Mouse (Mus musculus): ENCODE results near the gene Cenpe. TPM values are rescaled to one million over a fixed set of nuclear protein-coding genes. Genes with fewer than 3 reads are reported as not detected.
A peak's percentile ranks its signal among the peaks of the same experiment; 100 is the strongest.

The Cenpe gene
- total and polyA plus RNA-seq, 2 experiments from 2014 or later: 2.4 to 5.5 TPM

- Histone ChIP-seq H3K4me1 (ENCODE audit: control insufficient read depth, insufficient read depth) (no peaks in the 10 kb centered on the region), H3K36me3 (replicated peaks; ENCODE audit: control insufficient read depth, insufficient read depth, low read length) (peaks cover 77% of the 10 kb centered on the region), H3K4me3 (ENCODE audit: low read depth, low read length) (no peak overlapping the region), H3K4me2 (ENCODE audit: low read depth, low read length) (no peak overlapping the region), H3K27me3 (ENCODE audit: control insufficient read depth, insufficient read depth, low read length) (no peaks in the 10 kb centered on the region), H3K27ac (ENCODE audit: low read depth) (no peak overlapping the region), H3K9ac (replicated peaks; ENCODE audit: low read depth, low read length) (no peak overlapping the region), H3K9me3 (replicated peaks; ENCODE audit: control insufficient read depth, low read length) (no peaks in the 10 kb centered on the region)
- TF ChIP-seq EP300 (IDR thresholded peaks at IDR 0.05; ENCODE audit: low read depth): no peak
- no peak for TF ChIP-seq CTCF (IDR thresholded peaks at IDR 0.05; ENCODE audit: low read depth)
- ATAC-seq (ENCODE audit: insufficient read depth, low read depth) (no peak), DNase-seq (ENCODE audit: low spot score) (no peak)
- WGBS: 85% methylated on average over 10 of the region's 10 CpGs
Observed at GRCm38 (mm10) chr3:135269391-135269990, 57.2 kb downstream of the Cenpe start.

- TF ChIP-seq EP300 (IDR thresholded peaks at IDR 0.05; ENCODE audit: low read depth) (no peak), CTCF (IDR thresholded peaks at IDR 0.05; ENCODE audit: low read depth) (no peak)
- Histone ChIP-seq H3K9me3 (replicated peaks; ENCODE audit: control insufficient read depth, low read length) (no peaks in the 10 kb centered on the region), H3K4me1 (ENCODE audit: control insufficient read depth, insufficient read depth) (no peaks in the 10 kb centered on the region), H3K4me3 (ENCODE audit: low read depth, low read length) (no peak overlapping the region), H3K27me3 (ENCODE audit: control insufficient read depth, insufficient read depth, low read length) (no peaks in the 10 kb centered on the region), H3K27ac (ENCODE audit: low read depth) (no peak overlapping the region), H3K36me3 (replicated peaks; ENCODE audit: control insufficient read depth, insufficient read depth, low read length) (peaks cover 54% of the 10 kb centered on the region), H3K9ac (replicated peaks; ENCODE audit: low read depth, low read length) (no peak overlapping the region), H3K4me2 (ENCODE audit: low read depth, low read length) (no peak overlapping the region)
- DNase-seq (ENCODE audit: low spot score) (no peak), ATAC-seq (ENCODE audit: insufficient read depth, low read depth) (no peak)
- 71% methylated on average over 12 of the region's 12 CpGs for WGBS
Observed at GRCm38 (mm10) chr3:135272627-135273026, 60.3 kb downstream of the Cenpe start.

- no peak overlapping the region for H3K4me2 ChIP-seq (ENCODE audit: low read depth, low read length)
- no peak overlapping the region for H3K9ac ChIP-seq (replicated peaks; ENCODE audit: low read depth, low read length)
- H3K4me3 ChIP-seq (ENCODE audit: low read depth, low read length): no peak overlapping the region
- DNase-seq (ENCODE audit: low spot score): no peak
- no peak overlapping the region for H3K27ac ChIP-seq (ENCODE audit: low read depth)
- H3K9me3 ChIP-seq (replicated peaks; ENCODE audit: control insufficient read depth, low read length): no peaks in the 10 kb centered on the region
- ATAC-seq (ENCODE audit: insufficient read depth, low read depth): no peak
- H3K4me1 ChIP-seq (ENCODE audit: control insufficient read depth, insufficient read depth): no peaks in the 10 kb centered on the region
- no peak for TF ChIP-seq CTCF (IDR thresholded peaks at IDR 0.05; ENCODE audit: low read depth)
- no peak for TF ChIP-seq EP300 (IDR thresholded peaks at IDR 0.05; ENCODE audit: low read depth)
- 87% methylated on average over 13 of the region's 13 CpGs for WGBS
- H3K36me3 ChIP-seq (replicated peaks; ENCODE audit: control insufficient read depth, insufficient read depth, low read length): peaks cover 51% of the 10 kb centered on the region
- no peaks in the 10 kb centered on the region for H3K27me3 ChIP-seq (ENCODE audit: control insufficient read depth, insufficient read depth, low read length)
Observed at GRCm38 (mm10) chr3:135273047-135273446, 60.7 kb downstream of the Cenpe start.

DNA sequence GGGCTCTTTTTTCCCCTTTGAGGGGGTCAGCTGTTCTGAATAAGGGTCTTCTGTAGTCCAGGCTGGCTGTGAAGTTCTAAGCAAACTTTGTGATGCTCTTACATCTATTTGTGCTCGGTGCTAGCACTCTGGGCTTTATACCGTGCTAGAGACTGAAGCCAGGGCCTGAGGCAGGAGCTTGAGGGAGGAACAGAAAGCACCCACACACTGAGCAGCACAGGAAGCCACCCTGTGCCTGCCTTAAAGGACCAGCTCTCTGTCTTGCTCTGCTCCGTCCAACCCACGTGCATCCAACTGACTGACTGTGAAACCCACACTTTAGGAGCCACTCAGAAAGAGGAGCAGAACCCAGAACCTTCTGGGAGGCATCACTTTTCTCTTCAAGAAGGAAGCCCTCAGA lies 67.8 kb downstream of the Cenpe start:
- no peak overlapping the region for H3K4me3 ChIP-seq (ENCODE audit: low read depth, low read length)
- H3K4me2 ChIP-seq (ENCODE audit: low read depth, low read length): no peak overlapping the region
- H3K27ac ChIP-seq (ENCODE audit: low read depth): no peak overlapping the region
- H3K4me1 ChIP-seq (ENCODE audit: control insufficient read depth, insufficient read depth): no peaks in the 10 kb centered on the region
- no peak for DNase-seq (ENCODE audit: low spot score)
- no peaks in the 10 kb centered on the region for H3K27me3 ChIP-seq (ENCODE audit: control insufficient read depth, insufficient read depth, low read length)
- no peaks in the 10 kb centered on the region for H3K9me3 ChIP-seq (replicated peaks; ENCODE audit: control insufficient read depth, low read length)
- H3K36me3 ChIP-seq (replicated peaks; ENCODE audit: control insufficient read depth, insufficient read depth, low read length): no peaks in the 10 kb centered on the region
- WGBS: 68% methylated on average over 4 of the region's 4 CpGs
- TF ChIP-seq CTCF (IDR thresholded peaks at IDR 0.05; ENCODE audit: low read depth): no peak
- TF ChIP-seq EP300 (IDR thresholded peaks at IDR 0.05; ENCODE audit: low read depth): no peak
- 0 out of 2 replicates have a peak overlapping the region, but pooled peaks have one; percentile 3 for H3K9ac ChIP-seq (replicated peaks; ENCODE audit: low read depth, low read length)
- ATAC-seq (ENCODE audit: insufficient read depth, low read depth): no peak

DNA sequence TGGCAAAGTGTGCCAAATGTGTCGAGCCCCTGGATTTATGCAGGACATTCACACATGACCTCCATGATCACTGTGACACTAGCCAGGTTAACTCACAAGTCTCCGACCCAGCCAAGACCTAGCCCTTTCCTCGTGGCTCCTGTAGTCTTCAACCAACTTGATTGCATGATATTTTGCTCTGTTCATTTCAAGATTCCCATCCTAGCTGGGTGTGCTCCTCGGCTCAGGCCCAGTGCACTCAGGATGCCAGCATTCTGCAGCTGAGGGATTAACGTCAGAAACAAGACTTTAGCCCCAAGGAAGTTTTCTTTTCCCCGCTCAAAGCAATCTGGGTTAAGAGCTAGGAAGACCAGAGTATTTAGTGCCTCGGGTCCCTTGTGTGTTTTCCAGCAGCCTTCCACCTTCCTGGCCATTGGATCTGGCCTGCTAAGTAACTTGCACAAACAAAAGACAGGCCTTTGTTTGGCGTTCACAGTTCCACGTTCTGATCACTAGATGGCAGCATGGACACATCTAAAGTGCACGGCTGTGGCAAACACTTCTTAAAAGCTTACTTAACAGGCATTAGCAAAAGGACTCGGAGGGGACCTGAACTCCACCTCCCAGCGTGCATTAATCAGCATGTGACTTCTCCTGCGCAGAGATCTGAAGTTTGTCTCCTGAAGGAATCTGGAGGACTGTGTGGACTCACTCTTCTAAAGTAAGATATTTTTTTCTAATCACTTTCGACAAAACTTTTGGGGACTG lies 68.5 kb downstream of the Cenpe start, which contains the start of gene Bdh2:
Gene Bdh2, plus strand, starts transcription at position 553 of the 747 bp plus-strand sequence.
- H3K4me2 ChIP-seq (ENCODE audit: low read depth, low read length): peak within 1 kb of the TSS; percentile 31
- H3K27ac ChIP-seq (ENCODE audit: low read depth): no peak within 1 kb of the TSS
- H3K4me3 ChIP-seq (ENCODE audit: low read depth, low read length): 0 out of 2 replicates have a peak within 1 kb of the TSS, but pooled peaks have one; percentile 17
- TF ChIP-seq EP300 (IDR thresholded peaks at IDR 0.05; ENCODE audit: low read depth): no peak
- TF ChIP-seq CTCF (IDR thresholded peaks at IDR 0.05; ENCODE audit: low read depth): peak; percentile 94
- no peaks in the 10 kb centered on the region for H3K27me3 ChIP-seq (ENCODE audit: control insufficient read depth, insufficient read depth, low read length)
- H3K9me3 ChIP-seq (replicated peaks; ENCODE audit: control insufficient read depth, low read length): no peaks in the 10 kb centered on the region
- peak; percentile 78 for ATAC-seq (ENCODE audit: insufficient read depth, low read depth)
- no peaks in the 10 kb centered on the region for H3K4me1 ChIP-seq (ENCODE audit: control insufficient read depth, insufficient read depth)
- no peaks in the 10 kb centered on the region for H3K36me3 ChIP-seq (replicated peaks; ENCODE audit: control insufficient read depth, insufficient read depth, low read length)
- 25% methylated on average over 14 of the region's 14 CpGs for WGBS
- 0 out of 2 replicates have a peak within 1 kb of the TSS, but pooled peaks have one; percentile 3 for H3K9ac ChIP-seq (replicated peaks; ENCODE audit: low read depth, low read length)
- peak; percentile 83 for DNase-seq (ENCODE audit: low spot score)
